Mouse (Mus musculus): Measurements from ENCODE around the gene Ss18l1. TPM values are rescaled to one million over a fixed set of nuclear protein-coding genes. Genes with fewer than 3 reads are reported as not detected.

Ss18l1 gene
- 30.9 and 33.8 TPM in 2 replicates for polyA plus RNA-seq (2012; rRNA removed)

DNA sequence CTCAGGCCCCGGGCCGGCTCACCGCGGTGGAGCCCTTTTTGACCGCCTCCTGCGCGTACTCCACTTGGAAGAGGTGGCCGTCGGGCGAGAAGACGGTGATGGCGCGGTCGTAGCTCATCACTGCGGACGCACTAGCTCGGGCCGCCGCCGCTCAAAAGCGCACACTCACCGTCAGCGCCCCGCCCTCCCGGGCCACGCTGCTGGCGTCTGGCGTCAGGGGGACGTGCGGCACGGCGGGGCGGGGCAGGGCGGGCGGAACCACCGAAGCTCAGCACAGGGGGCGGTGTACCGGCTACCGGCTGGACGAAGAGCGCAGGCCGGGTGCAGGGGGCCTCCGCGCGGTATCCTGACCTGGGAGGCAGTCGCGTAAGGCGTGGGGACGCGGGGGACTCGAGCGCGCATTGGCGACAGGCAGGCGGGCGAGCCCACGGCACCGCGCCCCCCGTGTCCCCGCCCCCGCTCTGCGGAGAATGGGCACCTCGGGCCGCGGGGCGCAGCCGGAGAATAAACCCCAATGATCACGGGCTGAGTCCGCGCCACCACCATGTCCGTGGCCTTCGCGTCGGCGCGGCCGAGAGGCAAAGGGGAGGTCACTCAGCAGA, at the start of gene Ss18l1, which contains the start of gene Psma7:
TSS of gene Ss18l1 (plus strand) at position 254 of the 602 bp plus-strand sequence.
TSS of gene Psma7 (minus strand) at position 178 of the 602 bp plus-strand sequence.
- Histone ChIP-seq H3K4me3 (ENCODE audit: insufficient read depth, low read length) (peak within 1 kb of the TSS; percentile 97), H3K27ac (ENCODE audit: insufficient read depth, low read length) (peak within 1 kb of the TSS; percentile 99), H3K4me1 (ENCODE audit: control insufficient read depth, insufficient read depth, low read length) (peaks cover 11% of the 10 kb centered on the region)
- TF ChIP-seq CTCF (IDR thresholded peaks at IDR 0.05; ENCODE audit: extremely low read depth, insufficient read depth, low read length), result no peak
- peak; percentile 61 for TF ChIP-seq POLR2A (IDR thresholded peaks at IDR 0.05; ENCODE audit: extremely low read depth, insufficient read depth, low read length)

DNA sequence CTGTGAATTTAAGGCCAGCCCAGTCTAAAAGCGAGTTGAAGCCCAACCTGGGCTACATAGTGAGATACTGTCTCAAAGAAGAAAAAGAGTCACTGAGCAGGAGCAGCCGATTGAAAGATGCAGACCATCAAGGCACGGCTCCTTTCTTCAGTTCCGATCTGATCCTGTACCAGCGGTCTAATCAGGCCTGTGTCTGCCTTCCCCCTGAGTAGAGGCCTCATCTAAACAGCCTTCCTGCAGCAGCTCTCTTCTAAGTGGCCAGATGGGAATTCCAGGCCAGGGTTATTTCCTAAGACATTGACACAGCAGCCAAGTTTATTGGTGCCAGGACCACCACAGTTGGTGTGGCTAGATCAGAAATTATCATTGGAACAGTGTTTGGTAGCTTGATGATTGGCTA, 49.2 kb upstream of the Ss18l1 start:
- Histone ChIP-seq H3K4me1 (ENCODE audit: control insufficient read depth, insufficient read depth, low read length) (no peaks in the 10 kb centered on the region), H3K27ac (ENCODE audit: insufficient read depth, low read length) (no peak overlapping the region), H3K4me3 (ENCODE audit: insufficient read depth, low read length) (no peak overlapping the region)
- TF ChIP-seq CTCF (IDR thresholded peaks at IDR 0.05; ENCODE audit: extremely low read depth, insufficient read depth, low read length) (no peak), POLR2A (IDR thresholded peaks at IDR 0.05; ENCODE audit: extremely low read depth, insufficient read depth, low read length) (no peak)

DNA sequence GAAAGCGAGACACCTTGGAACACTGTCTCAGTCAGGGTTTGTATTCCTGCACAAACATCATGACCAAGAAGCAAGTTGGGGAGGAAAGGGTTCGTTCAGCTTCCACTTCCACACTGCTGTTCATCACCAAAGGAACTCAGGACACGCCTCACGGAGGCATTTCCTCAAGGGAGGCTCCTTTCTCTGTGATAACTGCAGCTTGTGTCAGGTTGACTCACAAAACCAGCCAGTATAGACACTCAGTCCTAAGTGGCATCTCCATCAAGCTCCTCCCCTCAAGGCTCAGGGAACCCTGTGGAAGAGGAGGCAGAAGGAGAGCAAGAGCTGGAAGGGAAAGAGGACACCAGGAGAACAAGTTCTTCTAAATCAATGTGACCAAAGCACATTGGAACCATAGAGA, 43.9 kb upstream of the Ss18l1 start:
- TF ChIP-seq POLR2A (IDR thresholded peaks at IDR 0.05; ENCODE audit: extremely low read depth, insufficient read depth, low read length), result no peak
- TF ChIP-seq CTCF (IDR thresholded peaks at IDR 0.05; ENCODE audit: extremely low read depth, insufficient read depth, low read length), result no peak
- Histone ChIP-seq H3K4me3 (ENCODE audit: insufficient read depth, low read length) (no peak overlapping the region), H3K4me1 (ENCODE audit: control insufficient read depth, insufficient read depth, low read length) (no peaks in the 10 kb centered on the region)

DNA sequence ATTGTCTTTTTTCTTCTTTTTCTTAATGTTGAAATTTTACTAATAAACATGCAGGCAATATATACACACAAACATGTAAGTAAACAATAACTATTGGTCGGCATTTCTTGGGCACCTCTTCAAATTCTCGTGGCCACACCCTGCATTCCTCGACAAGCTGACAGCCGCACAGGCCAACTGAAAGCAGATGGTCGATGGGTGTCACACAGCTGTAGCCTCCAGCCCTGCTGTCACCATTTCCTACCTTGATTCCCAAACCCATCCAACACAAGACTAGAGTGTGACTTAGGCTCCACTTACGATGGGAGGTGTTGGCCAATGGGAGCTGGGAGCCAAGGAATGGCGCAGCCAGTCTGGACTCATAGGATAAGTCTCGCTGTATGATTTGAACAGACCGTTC, 40.7 kb upstream of the Ss18l1 start:
- Histone ChIP-seq H3K4me1 (ENCODE audit: control insufficient read depth, insufficient read depth, low read length) (no peaks in the 10 kb centered on the region), H3K27ac (ENCODE audit: insufficient read depth, low read length) (no peak overlapping the region), H3K4me3 (ENCODE audit: insufficient read depth, low read length) (no peak overlapping the region)
- TF ChIP-seq CTCF (IDR thresholded peaks at IDR 0.05; ENCODE audit: extremely low read depth, insufficient read depth, low read length) (no peak), POLR2A (IDR thresholded peaks at IDR 0.05; ENCODE audit: extremely low read depth, insufficient read depth, low read length) (no peak)

More for the DNA sequence above, 43.9 kb upstream of the Ss18l1 start:
- H3K27ac ChIP-seq (ENCODE audit: insufficient read depth, low read length), result no peak overlapping the region

DNA sequence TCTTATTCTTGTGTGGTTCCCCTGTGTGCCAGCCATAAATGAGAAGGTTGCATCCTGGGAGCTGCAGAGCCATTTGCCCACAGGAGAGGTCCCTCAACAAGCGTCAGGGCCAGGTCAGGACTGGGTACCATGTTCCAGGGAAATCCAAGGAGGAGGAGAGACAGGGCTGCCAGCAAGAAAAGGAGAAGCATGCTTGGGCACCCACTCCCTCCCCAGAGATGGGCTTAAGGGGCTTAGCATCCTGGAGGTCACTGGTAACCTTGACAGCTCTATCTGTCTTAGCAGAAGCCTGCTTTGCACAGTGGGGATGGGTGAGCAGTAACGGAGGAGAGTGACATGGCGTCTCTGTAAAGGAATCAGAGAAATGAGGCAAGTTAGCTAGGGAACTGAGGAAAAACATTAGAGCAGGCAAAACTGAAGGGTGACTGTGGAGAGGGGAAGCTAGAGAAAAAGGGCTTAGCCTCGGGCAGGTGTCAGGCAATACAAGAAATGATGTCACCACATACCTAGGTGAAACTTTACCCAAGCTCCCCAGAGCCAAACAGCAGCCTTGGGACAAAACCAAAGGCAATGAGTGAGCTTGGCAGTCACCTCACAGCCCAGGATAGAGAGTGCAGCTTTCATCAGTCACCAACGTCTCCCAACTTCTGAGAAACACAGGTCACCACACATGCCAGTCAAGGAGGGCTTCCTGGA, 36.5 kb upstream of the Ss18l1 start:
- TF ChIP-seq CTCF (IDR thresholded peaks at IDR 0.05; ENCODE audit: extremely low read depth, insufficient read depth, low read length) (no peak), POLR2A (IDR thresholded peaks at IDR 0.05; ENCODE audit: extremely low read depth, insufficient read depth, low read length) (no peak)
- Histone ChIP-seq H3K27ac (ENCODE audit: insufficient read depth, low read length) (no peak overlapping the region), H3K4me1 (ENCODE audit: control insufficient read depth, insufficient read depth, low read length) (no peaks in the 10 kb centered on the region), H3K4me3 (ENCODE audit: insufficient read depth, low read length) (no peak overlapping the region)

DNA sequence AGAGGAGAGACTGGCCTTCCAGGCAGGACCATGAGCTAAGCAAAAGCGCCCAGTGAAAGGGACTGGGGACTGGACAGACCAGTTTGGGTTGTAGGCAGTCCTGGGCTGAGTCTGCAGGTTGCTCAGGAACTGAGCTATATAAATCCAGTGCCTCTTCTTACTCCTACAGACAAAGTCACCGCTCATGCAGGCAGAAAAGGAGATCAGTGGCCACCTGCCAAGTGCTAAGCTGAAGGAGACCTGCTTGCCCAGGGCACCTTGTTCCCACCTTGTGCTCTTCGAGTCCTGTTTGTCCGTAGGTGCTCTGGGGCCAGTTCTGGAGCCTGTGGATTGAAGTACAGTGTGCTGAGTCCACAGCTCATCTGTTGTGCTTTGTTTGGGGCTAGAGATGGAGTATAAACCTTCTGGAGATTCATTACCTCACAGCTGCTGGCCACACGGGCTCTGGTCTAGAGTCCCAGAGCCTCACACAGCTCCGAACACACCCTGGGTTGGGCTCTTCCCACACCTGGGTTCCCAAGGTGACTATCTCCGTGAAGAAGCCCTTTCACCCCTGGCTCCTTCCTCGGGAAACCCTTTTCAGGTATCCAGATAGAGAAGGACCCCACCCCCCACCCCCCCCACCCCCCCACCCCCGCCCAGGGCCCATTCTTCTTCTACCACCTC, 35.8 kb upstream of the Ss18l1 start:
- TF ChIP-seq POLR2A (IDR thresholded peaks at IDR 0.05; ENCODE audit: extremely low read depth, insufficient read depth, low read length) (no peak), CTCF (IDR thresholded peaks at IDR 0.05; ENCODE audit: extremely low read depth, insufficient read depth, low read length) (no peak)
- Histone ChIP-seq H3K4me1 (ENCODE audit: control insufficient read depth, insufficient read depth, low read length) (no peaks in the 10 kb centered on the region), H3K4me3 (ENCODE audit: insufficient read depth, low read length) (no peak overlapping the region), H3K27ac (ENCODE audit: insufficient read depth, low read length) (no peak overlapping the region)

DNA sequence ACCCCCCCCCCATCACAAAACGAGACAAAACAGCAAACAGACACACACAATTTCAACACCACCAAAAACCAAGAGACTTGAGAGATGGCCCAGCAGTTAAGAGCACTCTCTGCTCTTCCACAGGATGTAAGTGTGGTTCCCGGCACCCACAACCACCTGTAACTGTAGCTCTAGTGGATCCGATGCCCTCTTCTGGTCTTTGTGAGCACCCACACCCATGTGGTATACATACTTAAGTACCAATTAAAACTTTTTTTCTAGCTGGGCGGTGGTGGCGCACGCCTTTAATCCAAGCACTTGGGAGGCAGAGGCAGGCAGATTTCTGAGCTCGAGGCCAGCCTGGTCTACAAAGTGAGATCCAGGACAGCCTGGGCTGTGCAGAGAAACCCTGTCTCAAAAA, 31.6 kb upstream of the Ss18l1 start:
- TF ChIP-seq CTCF (IDR thresholded peaks at IDR 0.05; ENCODE audit: extremely low read depth, insufficient read depth, low read length), result no peak
- TF ChIP-seq POLR2A (IDR thresholded peaks at IDR 0.05; ENCODE audit: extremely low read depth, insufficient read depth, low read length), result no peak
- no peak overlapping the region for H3K4me3 ChIP-seq (ENCODE audit: insufficient read depth, low read length)
- no peak overlapping the region for H3K27ac ChIP-seq (ENCODE audit: insufficient read depth, low read length)
- no peaks in the 10 kb centered on the region for H3K4me1 ChIP-seq (ENCODE audit: control insufficient read depth, insufficient read depth, low read length)

DNA sequence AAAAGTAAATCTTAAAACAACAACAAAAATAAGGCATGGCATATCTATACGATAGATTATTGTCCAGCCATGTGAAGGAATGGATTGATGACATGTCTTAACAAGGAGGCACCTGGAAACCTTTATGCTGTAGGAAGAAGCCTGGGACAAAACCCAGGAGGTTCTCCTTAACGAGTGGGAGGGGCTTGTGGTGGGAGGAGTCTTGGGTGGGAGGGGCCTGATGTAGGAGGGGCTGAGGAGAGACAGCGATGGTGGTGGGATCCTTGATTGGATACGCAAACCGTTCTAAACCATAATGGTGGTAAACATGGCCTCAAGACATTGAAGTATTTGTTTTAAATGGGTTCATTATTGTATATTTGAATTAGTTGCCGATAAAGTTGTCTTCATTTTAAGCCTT, 30.9 kb upstream of the Ss18l1 start:
- Histone ChIP-seq H3K27ac (ENCODE audit: insufficient read depth, low read length) (no peak overlapping the region), H3K4me1 (ENCODE audit: control insufficient read depth, insufficient read depth, low read length) (no peaks in the 10 kb centered on the region), H3K4me3 (ENCODE audit: insufficient read depth, low read length) (no peak overlapping the region)
- TF ChIP-seq CTCF (IDR thresholded peaks at IDR 0.05; ENCODE audit: extremely low read depth, insufficient read depth, low read length) (no peak), POLR2A (IDR thresholded peaks at IDR 0.05; ENCODE audit: extremely low read depth, insufficient read depth, low read length) (no peak)

DNA sequence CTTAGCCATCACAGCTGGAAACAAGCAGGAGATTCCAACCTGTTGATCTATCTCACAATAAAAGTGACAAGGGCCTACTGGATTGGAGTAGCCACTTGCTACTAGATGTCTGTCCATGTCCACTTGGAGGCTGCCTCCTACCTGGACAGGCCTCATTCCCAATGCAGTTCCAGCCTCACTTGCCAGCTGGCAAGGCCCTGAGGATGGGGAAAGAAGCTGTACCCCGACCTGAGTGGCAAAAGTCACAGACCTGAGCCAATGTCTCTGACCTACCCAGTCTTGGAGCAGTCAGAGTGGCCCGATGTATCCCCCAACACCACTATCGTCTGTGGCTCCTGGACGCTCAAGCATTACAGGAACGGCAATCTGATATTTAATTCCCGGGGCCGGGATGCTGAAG, 28.6 kb upstream of the Ss18l1 start:
- Histone ChIP-seq H3K27ac (ENCODE audit: insufficient read depth, low read length) (no peak overlapping the region), H3K4me3 (ENCODE audit: insufficient read depth, low read length) (no peak overlapping the region), H3K4me1 (ENCODE audit: control insufficient read depth, insufficient read depth, low read length) (no peaks in the 10 kb centered on the region)
- TF ChIP-seq CTCF (IDR thresholded peaks at IDR 0.05; ENCODE audit: extremely low read depth, insufficient read depth, low read length) (no peak), POLR2A (IDR thresholded peaks at IDR 0.05; ENCODE audit: extremely low read depth, insufficient read depth, low read length) (no peak)
